ENCODE assay signal across 27 mouse cellular contexts in the genomic region with DNA sequence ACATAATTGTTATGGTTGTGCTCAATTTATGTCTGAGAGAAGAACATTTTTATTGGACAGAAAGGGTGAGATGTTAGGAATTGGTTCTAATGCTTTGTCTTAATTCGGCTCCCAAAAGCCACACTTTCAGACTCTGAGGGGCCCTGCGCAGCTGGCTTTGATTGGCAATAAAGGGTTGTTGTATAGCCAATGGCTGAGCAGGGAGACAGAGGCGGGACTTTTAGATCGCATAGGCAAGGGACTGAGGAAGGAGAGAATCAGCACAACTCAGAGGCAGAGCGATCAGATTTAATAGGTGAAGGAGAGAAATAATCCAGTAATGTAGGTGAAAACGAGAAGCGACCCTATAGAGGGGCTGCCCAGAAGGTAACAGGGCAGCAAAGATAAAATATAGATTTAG.
DNase-seq lines count a peak whose midpoint lies in the region; ATAC-seq lines count a peak whose summit lies in the region.
"Had no signal": no experiment of that assay in that cellular context is flagged by ENCODE, and none has a peak within 500 bp of the region (broad histone marks: within the 10 kb centered on the region; RNA-seq: fewer than 3 reads in every experiment).

No protein-coding gene starts in this region.

- no peak overlapping the region for H3K4me2 ChIP-seq in hindbrain, embryonic 11.5 days (replicated peaks; ENCODE audit: low read depth, low read length)
- no peak overlapping the region for H3K4me2 ChIP-seq in hindbrain, embryonic 13.5 days
- H3K4me2 ChIP-seq: embryonic facial prominence, embryonic 13.5 days; kidney, embryonic 15.5 days; limb, embryonic 13.5 days; liver, embryonic 11.5 days; lung, embryonic 15.5 days; midbrain, embryonic 13.5 days had no signal

- no peak for DNase-seq in hindbrain, embryonic 11.5 days (ENCODE audit: low spot score)
- DNase-seq in ES-CJ7 (ENCODE audit: low read depth, low spot score) = peak; percentile 46
- peak; percentile 67 for DNase-seq in R1 (ENCODE audit: low read depth, low spot score)
- peak; percentile 31 for DNase-seq in limb, embryonic 10.5 days (ENCODE audit: low spot score)
- DNase-seq in urinary bladder, adult 2 months (ENCODE audit: low spot score) = no peak
- DNase-seq: adrenal gland, postnatal 10 days; B cell, adult 2 months; cerebellum, adult 11 months; cerebellum, adult 9-10 months; cerebellum, postnatal 36 days; gastrocnemius, adult 2 months; gastrocnemius, postnatal 36 days; heart, adult 2 months; kidney, adult 11 months; kidney, postnatal 25 days; right cerebral cortex, adult 18-20 months had no signal

- no peak overlapping the region for H3K27ac ChIP-seq in hindbrain, embryonic 11.5 days (ENCODE audit: low read depth, low read length)
- no peak overlapping the region for H3K27ac ChIP-seq in hindbrain, embryonic 13.5 days
- no peak overlapping the region for H3K27ac ChIP-seq in limb, embryonic 10.5 days
- H3K27ac ChIP-seq: embryonic facial prominence, embryonic 13.5 days; forebrain, embryonic 10.5 days; gastrocnemius, adult 2 months; heart, adult 2 months; hindbrain, embryonic 10.5 days; kidney, embryonic 15.5 days; limb, embryonic 13.5 days; lung, embryonic 15.5 days; midbrain, embryonic 13.5 days had no signal

- H3K36me3 ChIP-seq in hindbrain, embryonic 11.5 days (ENCODE audit: control insufficient read depth, insufficient read depth, low read length) = no peaks in the 10 kb centered on the region
- H3K36me3 ChIP-seq in hindbrain, embryonic 13.5 days = no peaks in the 10 kb centered on the region
- no peaks in the 10 kb centered on the region for H3K36me3 ChIP-seq in limb, embryonic 10.5 days
- H3K36me3 ChIP-seq: embryonic facial prominence, embryonic 13.5 days; forebrain, embryonic 10.5 days; hindbrain, embryonic 10.5 days; kidney, embryonic 15.5 days; limb, embryonic 13.5 days; lung, embryonic 15.5 days; midbrain, embryonic 13.5 days had no signal

- WGBS in hindbrain, embryonic 11.5 days = 46% methylated on average over 7 of the region's 7 CpGs
- 44% methylated on average over 7 of the region's 7 CpGs for WGBS in hindbrain, embryonic 13.5 days
- 29% methylated on average over 7 of the region's 7 CpGs for WGBS in limb, embryonic 10.5 days

- no peaks in the 10 kb centered on the region for H3K9me3 ChIP-seq in hindbrain, embryonic 11.5 days (ENCODE audit: control insufficient read depth, low read length)
- no peaks in the 10 kb centered on the region for H3K9me3 ChIP-seq in hindbrain, embryonic 13.5 days
- H3K9me3 ChIP-seq in limb, embryonic 10.5 days (replicated peaks) = no peaks in the 10 kb centered on the region
- H3K9me3 ChIP-seq: embryonic facial prominence, embryonic 13.5 days; hindbrain, embryonic 10.5 days; kidney, embryonic 15.5 days; limb, embryonic 13.5 days; lung, embryonic 15.5 days; midbrain, embryonic 13.5 days had no signal

- no peaks in the 10 kb centered on the region for H3K4me1 ChIP-seq in hindbrain, embryonic 11.5 days (replicated peaks; ENCODE audit: control insufficient read depth, insufficient read depth, low read length)
- 0 out of 2 replicates have a peak, but pooled peaks cover 3% of the 10 kb centered on the region for H3K4me1 ChIP-seq in hindbrain, embryonic 13.5 days (replicated peaks)
- H3K4me1 ChIP-seq in limb, embryonic 10.5 days = no peaks in the 10 kb centered on the region
- H3K4me1 ChIP-seq: embryonic facial prominence, embryonic 13.5 days; kidney, embryonic 15.5 days; limb, embryonic 13.5 days; lung, embryonic 15.5 days had no signal

- peak; percentile 64; the same call in 1 of the 2 replicates for ATAC-seq in hindbrain, embryonic 11.5 days (ENCODE audit: low FRiP score)
- ATAC-seq in hindbrain, embryonic 13.5 days (ENCODE audit: low FRiP score) = no peak
- no peak for ATAC-seq in megakaryocyte-erythroid progenitor cell, adult 5-6 weeks (replicated peaks; ENCODE audit: low FRiP score, low TSS enrichment, poor library complexity, severe bottlenecking)
- ATAC-seq: forebrain, embryonic 16.5 days; midbrain, embryonic 13.5 days had no signal

- no peak overlapping the region for H3K4me3 ChIP-seq in hindbrain, embryonic 11.5 days (ENCODE audit: low read depth, low read length)
- no peak overlapping the region for H3K4me3 ChIP-seq in hindbrain, embryonic 13.5 days
- H3K4me3 ChIP-seq in limb, embryonic 10.5 days = no peak overlapping the region
- H3K4me3 ChIP-seq: embryonic facial prominence, embryonic 13.5 days; forebrain, embryonic 10.5 days; gastrocnemius, adult 2 months; heart, adult 2 months; hindbrain, embryonic 10.5 days; kidney, embryonic 15.5 days; limb, embryonic 13.5 days; lung, embryonic 15.5 days; midbrain, embryonic 13.5 days had no signal

- no peaks in the 10 kb centered on the region for H3K27me3 ChIP-seq in hindbrain, embryonic 11.5 days (ENCODE audit: control insufficient read depth, insufficient read depth, low read length)
- H3K27me3 ChIP-seq in hindbrain, embryonic 13.5 days = no peaks in the 10 kb centered on the region
- no peaks in the 10 kb centered on the region for H3K27me3 ChIP-seq in limb, embryonic 10.5 days (ENCODE audit: low read depth, poor library complexity, severe bottlenecking)
- H3K27me3 ChIP-seq: embryonic facial prominence, embryonic 13.5 days; kidney, embryonic 15.5 days; limb, embryonic 13.5 days; lung, embryonic 15.5 days; midbrain, embryonic 13.5 days had no signal

- H3K9ac ChIP-seq in hindbrain, embryonic 11.5 days (ENCODE audit: low read depth, low read length) = no peak overlapping the region
- H3K9ac ChIP-seq in hindbrain, embryonic 13.5 days = no peak overlapping the region
- H3K9ac ChIP-seq: embryonic facial prominence, embryonic 13.5 days; kidney, embryonic 15.5 days; limb, embryonic 13.5 days; lung, embryonic 15.5 days; midbrain, embryonic 13.5 days had no signal

Comparison
In these comparisons a context has a peak if more than half of its experiments do, and no peak if none do; other contexts are left out.
1. DNase-seq: peak in ES-CJ7 (single experiment), R1 (single experiment) and limb, embryonic 10.5 days (single experiment); none in hindbrain, embryonic 11.5 days (single experiment) and urinary bladder, adult 2 months (single experiment).